Mouse (Mus musculus): Measurements from ENCODE around the gene Naaladl2.
"Not testable (repeated sequence)": the region's sequence is repeated elsewhere in the genome, so short reads cannot be mapped to it uniquely, and the experiment has no call there.

Naaladl2 gene

DNA sequence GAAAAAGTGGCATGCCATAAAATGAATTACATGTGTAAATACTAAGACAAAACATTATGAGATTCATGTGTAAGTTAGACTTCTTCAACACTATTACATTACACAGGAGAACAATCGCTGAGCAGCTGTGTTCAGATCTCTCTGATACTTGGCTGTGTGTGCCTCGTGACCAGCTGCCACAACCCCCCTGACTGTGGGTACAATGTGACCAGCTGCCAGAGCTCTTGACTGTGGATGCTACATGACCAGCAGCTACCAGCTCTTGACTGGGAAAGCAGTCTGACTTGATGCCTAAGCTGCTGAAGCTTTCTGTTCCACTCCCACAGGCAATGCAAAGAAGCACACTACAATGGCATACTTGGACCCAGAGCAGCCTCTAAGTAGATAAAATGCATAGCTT lies 789.1 kb downstream of the Naaladl2 start:
- in situ Hi-C loops (cut with MboI, MseI), result no loop called here

DNA sequence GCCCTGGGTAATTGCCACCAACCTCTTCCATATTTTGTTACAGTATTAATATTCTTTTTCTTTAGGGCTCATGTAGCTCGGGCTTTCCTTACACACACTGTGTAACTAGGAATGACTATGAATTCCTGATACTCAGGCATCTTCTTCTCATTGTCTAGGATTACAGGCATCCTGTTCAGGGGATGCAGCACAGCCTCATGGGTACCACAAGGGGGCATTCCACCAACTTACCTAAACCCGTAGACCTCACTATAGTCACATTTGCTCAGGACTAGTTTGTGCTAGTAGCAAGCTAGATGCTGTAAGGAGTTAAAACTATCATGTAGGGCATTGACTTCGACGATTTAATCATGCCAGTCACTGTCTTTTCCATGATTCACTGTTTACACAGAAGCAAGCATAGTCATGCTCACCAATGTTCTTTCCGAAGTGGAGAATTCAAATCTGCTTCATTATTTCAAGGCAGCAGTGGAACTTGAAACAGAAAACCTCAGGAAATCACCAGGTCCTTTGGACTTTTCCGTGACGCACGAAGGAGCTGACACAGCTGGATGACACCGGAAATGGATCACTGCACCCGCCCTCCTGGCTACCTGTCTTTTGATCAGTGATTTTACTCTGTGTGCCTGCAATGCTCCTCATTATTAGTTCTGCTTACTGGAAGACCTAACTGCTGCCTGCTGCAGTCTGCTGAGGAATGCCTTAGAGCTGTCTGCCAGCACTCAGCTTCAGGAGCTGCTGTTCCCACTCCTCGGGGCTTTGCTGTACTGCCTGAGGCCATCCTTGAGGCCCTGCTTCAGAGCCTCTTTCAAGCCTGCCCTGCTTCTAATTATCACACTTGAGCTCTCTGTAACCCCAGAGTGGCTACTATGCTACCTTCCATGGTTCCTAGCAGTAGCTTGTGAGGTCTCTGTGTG lies 822.3 kb downstream of the Naaladl2 start:
- in situ Hi-C loops (cut with MboI, MseI), result no loop called here

- in situ Hi-C loops (cut with MboI, MseI), result no loop called here
Observed at GRCm38 (mm10) chr3:24314658-24315297, 829.3 kb downstream of the Naaladl2 start.

DNA sequence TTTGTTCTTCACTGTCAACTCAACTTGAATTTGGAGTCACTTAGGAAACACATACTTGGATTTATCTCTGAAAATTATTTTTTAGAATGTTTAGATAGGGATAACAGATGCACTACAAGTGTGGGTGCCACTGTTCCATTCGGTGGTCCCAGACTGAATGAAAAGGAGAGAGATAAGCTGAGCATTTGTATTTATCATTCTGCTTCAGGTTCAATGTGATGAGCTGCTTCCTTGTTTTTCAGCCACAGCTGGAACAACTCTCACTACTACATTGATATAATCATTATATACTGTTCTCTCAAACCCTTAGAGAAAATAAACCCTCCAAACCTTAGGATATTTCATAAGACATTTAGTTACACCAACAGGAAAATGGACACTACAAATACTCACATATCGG lies 918.6 kb downstream of the Naaladl2 start:
- in situ Hi-C loops (cut with MboI, MseI), result no loop called here

DNA sequence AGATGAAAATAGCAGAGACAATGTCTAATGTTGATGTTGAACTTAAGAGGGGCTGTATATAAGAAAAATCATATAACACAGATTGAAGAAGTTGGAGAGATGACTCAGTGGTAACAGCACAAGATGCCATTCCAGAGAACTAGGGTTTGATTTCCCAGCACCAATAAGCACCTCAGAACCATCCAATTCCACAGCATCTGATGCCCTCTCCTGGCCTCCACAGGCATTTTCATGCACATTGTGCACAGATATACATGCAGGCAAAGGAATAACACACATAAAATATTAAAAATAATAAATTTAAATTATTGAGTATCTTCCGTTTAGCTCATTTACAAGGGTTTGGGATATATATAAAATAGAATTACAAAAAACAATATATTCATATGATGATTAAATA lies 926.6 kb downstream of the Naaladl2 start:
- in situ Hi-C loops (cut with MboI, MseI), result no loop called here

GRCm38 (mm10) chr3:24166531-24166930 lies 977.5 kb downstream of the Naaladl2 start:
- in situ Hi-C loops (cut with MboI, MseI), result no loop called here

DNA sequence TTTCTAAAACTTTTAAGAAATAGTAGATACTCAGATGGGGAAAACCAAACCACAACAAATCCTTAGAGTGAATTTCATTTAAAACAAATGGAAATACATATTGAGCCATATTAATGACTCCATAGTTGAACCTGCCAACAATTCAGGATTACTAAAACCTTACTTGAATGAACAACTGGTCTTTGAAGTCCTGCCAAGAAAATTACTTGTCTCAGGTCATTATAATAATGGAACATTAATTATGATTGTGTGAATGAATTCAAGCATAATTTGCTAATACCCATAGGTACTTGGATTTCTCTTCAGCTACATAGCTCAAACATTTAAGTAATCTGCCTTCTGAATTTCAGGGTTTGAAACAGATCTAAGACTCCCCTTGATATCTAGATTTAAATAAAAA lies 980.1 kb downstream of the Naaladl2 start:
- in situ Hi-C loops (cut with MboI, MseI), result no loop called here

DNA sequence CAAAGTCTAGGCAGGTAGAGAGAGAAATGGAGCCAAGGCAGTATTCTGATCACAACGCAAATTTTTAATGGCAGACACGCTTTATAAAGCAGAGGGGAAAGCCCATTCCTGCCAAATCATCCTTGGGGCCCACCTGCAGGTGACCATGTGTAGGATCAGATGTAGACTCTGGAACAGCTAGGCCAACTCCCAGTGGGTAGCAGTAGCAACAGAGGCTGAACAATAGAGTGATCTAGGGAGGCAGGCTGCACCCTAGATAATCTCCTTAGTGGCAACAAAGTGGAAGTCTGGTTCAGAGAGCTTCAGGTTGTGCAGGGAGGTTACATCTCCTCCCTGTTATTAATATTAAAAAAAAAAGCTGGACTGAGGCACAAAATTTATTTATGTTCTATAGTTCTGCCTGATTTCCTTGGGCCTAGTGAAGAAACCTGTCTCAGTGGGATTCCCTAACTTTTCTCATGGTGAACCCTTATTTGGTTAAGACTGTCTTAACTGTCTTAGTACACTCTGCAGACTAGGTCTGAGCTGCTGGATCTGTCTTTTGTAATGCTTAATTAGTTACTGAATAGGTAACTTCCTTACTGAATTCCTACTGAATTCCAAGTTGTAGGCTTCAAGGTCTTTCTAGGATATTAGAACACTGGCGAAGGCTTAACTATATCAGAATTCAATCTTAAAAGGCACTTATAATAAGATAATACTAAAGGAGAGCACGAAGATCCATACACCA lies 992.8 kb downstream of the Naaladl2 start:
- in situ Hi-C loops (cut with MboI, MseI), result not testable (repeated sequence)

DNA sequence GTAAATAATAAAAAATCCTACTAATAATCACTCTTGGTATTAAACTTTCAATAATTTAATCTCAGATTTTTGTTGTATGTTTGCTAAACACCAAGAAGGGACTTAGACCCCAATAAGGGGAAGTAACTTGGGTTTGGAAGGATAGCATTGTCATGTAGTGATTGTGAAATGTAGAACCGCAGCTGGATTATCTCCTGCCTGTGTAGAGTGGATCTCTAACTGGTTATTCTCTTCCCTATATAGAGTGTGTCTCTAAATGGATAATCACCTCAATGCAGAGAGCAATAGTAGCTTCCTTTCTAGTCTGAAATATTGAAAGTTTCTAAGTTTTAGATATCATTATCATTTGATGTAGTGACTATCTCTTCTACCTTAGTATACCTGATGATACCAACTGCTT lies 1001.3 kb downstream of the Naaladl2 start:
- in situ Hi-C loops (cut with MboI, MseI), result no loop called here

DNA sequence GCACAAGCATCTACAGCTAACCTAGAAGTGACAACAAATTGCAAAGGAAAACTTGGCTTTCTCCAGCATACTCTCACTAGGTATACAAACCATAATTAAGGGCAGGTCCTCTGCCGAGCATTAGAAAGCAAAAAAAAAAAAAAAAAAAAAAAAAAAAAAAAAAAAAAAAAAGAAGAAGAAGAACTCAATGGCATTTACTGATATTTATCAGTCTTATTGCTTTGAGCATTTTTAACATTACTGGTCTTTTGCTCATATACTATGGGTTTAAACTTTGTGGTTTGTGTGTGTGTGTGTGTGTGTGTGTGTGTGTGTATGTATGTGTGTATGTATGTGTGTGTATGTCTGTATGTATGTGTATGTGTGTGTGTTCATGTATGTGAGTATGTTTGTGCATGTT lies 1006.1 kb downstream of the Naaladl2 start:
- in situ Hi-C loops (cut with MboI, MseI), result no loop called here

DNA sequence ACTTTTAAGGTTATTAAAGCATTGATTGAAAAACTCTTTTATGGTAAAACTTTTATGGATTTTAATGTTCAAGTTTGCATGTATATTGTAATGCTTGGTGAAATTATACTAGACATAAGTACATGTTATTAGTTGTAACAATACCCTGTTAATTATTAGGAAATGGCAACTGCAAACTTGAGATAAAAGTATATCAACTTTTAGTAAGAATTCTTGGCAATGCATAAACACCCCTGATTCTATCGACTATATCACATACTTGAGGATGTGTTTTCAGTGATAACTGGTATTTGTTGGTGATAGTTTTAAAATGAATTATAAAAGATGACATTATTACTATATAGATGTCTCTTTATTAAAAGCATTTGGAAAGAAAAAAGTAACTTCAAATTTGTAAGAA lies 1017.9 kb downstream of the Naaladl2 start:
- in situ Hi-C loops (cut with MboI, MseI), result no loop called here

GRCm38 (mm10) chr3:24124034-24124433 lies 1020.0 kb downstream of the Naaladl2 start:
- in situ Hi-C loops (cut with MboI, MseI), result no loop called here

DNA sequence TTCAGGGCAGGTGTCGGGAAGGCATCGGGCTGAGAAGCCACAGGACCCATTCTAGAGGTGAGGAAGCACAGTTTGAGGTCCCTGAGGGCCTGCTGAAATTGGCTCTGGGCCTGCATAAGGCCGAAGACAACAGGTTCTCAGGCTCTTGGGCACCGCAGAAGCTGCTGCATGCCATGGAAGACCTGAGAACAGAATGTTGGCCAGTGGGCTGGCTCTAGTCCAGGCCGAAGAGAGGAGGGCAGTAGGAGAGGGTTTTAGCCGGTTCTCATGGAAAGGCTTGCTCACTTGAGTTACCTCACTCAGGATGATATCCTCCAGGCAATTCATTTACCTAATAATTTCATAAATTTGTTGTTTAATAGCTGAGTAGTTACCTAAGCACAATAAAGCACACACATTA lies 1025.9 kb downstream of the Naaladl2 start:
- in situ Hi-C loops (cut with MboI, MseI), result no loop called here

DNA sequence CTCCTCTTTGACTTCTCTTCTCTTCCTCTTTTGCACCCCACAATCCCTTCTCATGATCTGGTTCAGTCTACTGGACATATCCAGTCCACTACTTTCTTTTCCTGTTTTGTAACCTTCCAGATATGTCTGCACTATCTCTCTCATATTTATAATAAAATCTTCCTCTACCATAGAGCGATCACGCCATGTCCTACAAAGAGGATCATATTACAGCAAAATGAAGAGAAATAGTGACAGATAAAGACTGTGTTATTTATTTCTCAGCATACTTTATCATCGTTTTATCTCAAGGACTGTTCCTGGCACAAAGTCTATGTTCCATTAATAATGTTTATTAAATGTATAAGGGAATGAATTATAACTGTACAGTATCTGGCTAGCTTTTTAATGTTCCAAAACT lies 1029.2 kb downstream of the Naaladl2 start:
- in situ Hi-C loops (cut with MboI, MseI), result no loop called here

GRCm38 (mm10) chr3:24113360-24113759 lies 1030.7 kb downstream of the Naaladl2 start:
- in situ Hi-C loops (cut with MboI, MseI), result no loop called here

- in situ Hi-C loops (cut with MboI, MseI), result no loop called here
Observed at GRCm38 (mm10) chr3:24106391-24106790, 1037.7 kb downstream of the Naaladl2 start.

- in situ Hi-C loops (cut with MboI, MseI), result no loop called here
Observed at GRCm38 (mm10) chr3:24079761-24080160, 1064.3 kb downstream of the Naaladl2 start.

DNA sequence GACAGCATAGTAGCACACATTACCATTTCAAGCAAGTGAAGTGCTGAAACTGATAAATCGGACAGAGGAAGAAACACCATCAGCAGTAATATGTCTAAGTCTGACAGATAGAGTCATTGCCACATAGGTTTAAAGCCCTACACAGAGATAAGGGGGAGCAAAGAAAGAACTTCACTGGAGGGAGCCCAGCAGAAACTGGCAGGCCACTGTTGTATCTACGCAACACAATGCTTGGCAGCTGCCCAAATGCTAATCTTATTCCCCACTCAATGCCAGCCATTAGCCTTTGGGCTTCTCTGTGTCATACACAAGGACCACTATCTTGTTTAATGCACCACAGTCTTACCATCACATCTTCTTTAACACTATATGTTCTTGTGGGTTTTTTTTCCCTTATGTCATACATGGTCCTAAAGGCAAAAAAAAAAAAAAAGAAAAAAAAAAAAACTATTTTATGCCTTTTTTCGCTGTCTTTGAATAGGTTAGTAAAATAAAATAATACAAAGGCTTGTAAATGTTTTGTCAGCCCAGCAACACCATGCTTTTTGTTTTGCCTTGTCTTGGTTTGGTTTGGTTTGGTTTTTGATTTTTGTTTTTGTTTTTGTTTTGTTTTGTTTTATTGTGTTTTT lies 1072.8 kb downstream of the Naaladl2 start:
- in situ Hi-C loops (cut with MboI, MseI), result no loop called here

DNA sequence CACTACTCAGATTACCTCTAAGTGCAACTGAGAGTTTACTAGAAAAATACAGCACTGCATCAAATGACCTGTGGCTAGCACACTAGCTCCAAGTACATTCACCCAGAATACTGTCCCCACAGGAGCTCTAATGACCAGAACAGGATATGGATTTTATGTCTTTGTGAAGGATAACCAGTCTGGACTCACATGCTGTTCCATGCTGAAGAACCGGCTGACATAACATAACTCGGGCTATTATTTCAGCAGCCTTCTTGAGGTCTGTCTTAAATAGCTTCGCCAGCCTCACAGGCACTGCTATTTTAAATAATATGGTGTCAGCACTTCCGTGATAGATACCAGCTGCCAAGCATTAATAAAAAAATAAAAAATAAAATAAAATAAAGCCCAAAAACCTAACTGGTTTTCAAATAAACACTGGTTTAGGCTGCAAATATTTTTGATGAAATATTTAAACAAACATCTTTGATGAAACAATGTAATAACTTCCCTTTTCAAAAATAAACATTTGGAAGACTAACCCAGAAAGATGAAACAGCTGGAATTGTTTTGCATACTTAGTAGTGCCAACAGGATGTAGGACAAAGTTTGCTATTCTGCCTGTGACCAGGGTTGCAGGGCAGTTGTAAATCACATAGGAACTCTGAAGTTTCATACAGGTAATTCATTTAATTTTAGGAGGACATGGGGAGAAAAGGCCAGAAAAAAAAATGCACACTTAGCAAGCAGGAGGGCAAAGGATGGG lies 1073.5 kb downstream of the Naaladl2 start:
- in situ Hi-C loops (cut with MboI, MseI), result no loop called here

DNA sequence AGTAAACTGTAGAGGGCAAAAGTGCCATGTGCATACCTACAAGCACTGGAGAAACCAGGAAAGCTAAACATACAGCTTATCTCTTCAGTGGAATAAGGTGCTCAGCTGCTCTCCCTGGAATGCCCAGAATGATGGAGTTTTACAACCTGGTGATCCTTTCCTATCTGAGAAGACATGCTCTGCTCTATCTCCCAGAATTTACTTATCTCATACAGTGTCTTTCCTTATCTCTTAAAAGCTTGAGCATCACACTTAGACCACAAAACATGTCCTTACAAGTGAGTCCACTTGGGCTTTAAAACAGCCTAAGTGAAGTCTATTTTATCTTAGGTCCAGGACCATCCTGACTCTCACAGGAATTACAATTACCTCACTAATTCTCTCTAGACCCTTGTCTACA lies 1095.8 kb downstream of the Naaladl2 start:
- in situ Hi-C loops (cut with MboI, MseI), result no loop called here

GRCm38 (mm10) chr3:24001741-24002140 lies 1142.3 kb downstream of the Naaladl2 start:
- in situ Hi-C loops (cut with MboI, MseI), result no loop called here
